Mouse (Mus musculus): Measurements from ENCODE around the gene Phf6.
"Not testable (repeated sequence)": the region's sequence is repeated elsewhere in the genome, so short reads cannot be mapped to it uniquely, and the experiment has no call there.

Phf6 gene

DNA sequence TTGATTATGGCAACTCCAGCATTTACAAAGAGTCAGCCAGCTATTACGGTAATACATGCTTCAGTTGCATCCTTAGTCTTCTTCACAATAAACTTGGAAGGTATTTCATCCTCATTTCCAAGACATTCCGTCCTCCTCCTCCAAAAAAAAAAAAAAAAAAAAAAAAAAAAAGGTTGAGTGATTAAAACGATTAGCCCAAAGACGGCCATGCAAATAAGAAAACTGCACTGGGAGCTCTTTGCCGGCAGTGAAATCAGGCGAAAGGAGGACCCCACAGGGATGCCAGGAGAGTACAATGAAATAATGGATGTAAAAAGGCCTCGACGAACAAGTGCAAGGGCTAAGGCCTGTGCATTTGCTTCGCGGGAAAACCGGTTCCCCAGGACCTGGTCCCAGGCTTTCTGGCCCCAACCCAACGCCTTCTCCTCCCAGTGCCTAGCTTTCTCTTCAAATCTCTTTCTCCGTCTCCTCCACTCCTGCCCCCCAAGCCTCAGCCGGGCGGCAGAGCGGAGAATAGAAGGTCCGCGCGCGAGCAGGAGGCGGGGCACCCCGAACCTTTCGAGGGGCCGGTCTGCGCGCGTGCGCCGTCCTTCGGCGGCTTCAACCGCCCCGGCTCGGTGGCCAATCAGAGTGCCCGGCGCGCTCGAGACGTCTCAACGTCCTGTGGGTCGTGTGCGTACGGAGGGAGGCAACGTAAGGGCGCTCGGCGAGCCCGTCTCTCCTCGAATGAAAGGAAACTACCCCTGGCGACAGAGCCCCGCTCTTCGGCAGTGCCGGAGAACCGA lies at the start of gene Phf6:
Gene Phf6, plus strand, starts transcription at position 680 of the 785 bp plus-strand sequence.
- peak; percentile 72 for DNase-seq (ENCODE audit: low spot score)

DNA sequence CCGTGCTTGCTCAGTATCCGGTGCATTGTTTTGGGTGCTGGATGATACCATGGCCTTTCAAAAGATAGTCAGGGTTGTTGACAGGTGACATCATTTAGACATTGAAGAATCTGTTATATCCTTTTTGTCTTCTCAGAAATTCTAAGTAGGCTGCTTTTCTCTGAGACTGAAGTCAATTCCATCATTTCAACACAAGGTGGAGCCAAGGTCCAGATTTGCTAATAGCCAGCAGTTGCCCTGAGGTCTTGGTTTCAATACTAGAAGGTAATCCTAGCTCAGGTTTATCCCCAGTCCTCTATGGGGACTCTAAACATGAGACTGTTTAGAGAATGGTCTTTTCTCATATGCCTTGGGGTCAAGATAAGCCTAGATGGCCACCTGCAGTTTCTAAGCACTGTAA lies 47.9 kb upstream of the Phf6 start:
- DNase-seq (ENCODE audit: low spot score) = no peak

GRCm38 (mm10) chrX:52898486-52898885 lies 13.6 kb upstream of the Phf6 start:
- DNase-seq (ENCODE audit: low spot score) = not testable (repeated sequence)

- no peak for DNase-seq (ENCODE audit: low spot score)
These were observed 284 bp downstream of the Phf6 start for GRCm38 (mm10) chrX:52912372-52912728.

DNA sequence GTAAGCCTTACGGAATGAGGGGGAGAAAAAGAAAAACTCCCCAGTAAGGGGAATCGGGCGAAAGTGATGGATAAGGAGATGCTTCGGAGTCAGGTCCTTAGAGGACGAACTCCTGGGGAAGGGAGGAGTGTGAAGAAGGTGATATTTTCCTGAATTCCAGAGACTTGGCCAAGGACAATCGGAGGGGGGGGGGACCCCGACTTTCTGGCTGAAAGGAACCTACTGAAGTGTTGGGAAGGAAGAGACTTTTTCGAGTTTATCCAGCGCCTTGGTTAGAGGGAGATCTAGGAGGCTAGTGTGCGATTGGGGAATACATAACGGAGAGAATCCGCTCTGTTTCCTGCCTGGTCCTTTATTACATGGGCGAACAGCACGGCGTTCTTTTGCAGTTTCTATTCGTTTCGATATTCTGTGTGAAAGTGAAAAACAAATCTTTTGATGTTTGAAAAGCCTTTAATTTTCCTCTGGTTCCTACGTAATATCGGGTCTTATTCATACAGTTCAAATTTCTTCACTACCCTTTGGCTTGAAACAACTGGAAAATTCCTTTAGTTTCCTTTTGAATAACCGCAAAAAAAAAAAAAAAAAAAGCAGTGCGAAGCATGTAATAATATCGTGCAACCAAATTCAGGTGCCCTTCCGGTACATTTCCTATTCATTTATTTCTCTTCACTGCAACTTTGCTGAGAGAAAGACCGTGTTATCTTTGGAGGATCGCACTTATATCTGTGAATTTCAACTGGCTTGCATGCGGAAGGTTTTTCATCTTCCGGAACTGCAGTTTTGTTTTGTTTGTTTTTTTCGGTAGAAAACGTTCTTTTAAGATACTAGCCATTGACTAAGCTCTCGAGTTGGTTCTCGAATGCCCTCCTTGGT lies 998 bp downstream of the Phf6 start:
- no peak for DNase-seq (ENCODE audit: low spot score)

- no peak for DNase-seq (ENCODE audit: low spot score)
These were observed 1.8 kb downstream of the Phf6 start for GRCm38 (mm10) chrX:52913856-52914255.

DNA sequence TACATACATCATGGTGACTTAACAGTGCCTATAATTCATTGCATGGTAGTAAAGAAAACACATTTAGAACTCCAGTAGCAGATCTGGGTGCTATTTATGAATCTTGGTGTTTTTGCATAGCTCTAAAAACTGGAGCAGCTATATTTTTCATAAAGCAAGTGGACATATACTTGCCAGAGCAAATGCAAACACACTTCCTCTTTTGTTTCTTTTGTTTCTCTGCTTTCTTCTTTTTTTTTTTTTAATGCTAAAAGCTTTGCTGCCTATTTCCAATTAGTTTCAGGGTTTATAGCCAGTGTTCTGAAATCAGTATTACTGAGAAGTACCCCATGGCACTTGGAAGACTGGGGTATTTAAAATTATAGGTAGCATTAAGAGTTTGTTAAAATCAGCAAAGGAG lies 2.6 kb downstream of the Phf6 start:
- no peak for DNase-seq (ENCODE audit: low spot score)

DNA sequence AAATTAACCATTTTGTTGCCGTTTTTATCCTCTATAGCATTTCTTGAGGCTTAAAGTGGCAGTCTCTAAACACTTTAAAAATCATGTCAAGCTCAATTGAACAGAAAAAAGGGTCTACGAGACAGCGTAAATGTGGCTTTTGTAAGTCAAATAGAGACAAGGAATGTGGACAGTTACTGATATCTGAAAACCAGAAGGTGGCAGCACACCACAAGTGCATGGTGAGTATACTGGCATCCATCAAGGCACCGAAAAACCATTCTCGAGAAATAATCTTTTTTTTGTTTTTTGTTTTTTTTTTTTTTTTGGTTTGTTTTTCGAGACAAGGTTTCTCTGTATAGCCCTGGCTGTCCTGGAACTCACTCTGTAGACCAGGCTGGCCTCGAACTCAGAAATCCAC lies 4.5 kb downstream of the Phf6 start:
- DNase-seq (ENCODE audit: low spot score) = no peak

DNA sequence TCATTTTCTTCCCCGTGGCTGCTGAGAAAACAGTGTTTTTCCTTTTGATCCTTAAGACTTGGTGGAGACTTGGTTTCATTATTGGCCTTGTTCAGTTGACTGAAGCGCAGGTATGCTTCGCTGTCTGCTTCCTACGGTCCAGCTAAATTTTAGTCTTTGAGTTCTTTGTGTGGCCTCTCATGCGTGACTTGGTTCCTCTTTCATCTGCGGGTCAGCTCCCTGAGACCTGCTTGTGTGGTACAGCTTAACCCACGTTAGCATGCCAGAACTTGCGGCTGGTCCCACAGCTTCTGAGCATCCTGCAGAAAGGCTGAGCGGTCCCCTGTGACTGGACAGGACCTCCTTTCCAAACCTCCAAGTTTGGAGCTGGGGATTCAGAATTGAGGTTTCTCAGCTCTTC lies 14.7 kb downstream of the Phf6 start:
- DNase-seq (ENCODE audit: low spot score) = no peak

DNA sequence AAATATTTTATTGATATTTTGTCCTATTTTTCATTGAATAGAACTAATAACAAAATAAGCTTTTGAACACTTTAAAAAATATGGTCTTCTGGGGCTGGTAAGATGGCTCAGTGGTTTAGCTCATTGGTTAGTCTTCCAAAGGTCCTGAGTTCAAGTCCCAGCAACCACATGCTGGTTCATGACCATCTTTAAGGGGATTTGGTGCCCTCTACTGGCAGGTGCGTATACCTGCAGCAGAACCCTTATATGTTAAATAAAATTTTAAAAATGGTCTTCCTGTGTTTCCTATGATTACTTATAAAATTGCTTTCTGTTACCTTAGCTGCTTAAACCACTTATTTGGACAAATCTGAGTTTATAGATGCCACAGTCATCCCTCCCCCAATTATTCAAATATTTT lies 16.8 kb downstream of the Phf6 start:
- no peak for DNase-seq (ENCODE audit: low spot score)

DNA sequence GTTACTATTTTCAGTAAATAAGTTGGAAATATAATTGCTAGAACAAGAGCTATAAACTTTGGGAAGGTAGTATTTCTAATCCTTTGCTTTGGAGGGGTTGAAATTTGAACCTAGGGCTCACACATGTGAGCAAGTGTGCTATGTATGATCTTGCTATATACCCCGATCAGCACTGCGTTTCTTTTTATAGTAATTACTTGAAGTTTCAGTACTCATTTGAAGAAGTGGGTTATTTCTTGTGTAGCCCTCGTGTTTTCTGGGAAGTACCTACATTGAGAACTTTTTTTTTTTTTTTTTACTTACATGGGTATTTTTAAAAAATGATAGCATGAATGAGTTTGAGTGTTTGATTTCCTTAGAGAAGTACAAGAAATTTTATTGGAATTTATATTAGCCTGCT lies 17.7 kb downstream of the Phf6 start:
- DNase-seq (ENCODE audit: low spot score) = no peak

- no peak for DNase-seq (ENCODE audit: low spot score)
These were observed 18.1 kb downstream of the Phf6 start for GRCm38 (mm10) chrX:52930191-52930590.

- DNase-seq (ENCODE audit: low spot score) = no peak
These were observed 20.1 kb downstream of the Phf6 start for GRCm38 (mm10) chrX:52932161-52932560.

DNA sequence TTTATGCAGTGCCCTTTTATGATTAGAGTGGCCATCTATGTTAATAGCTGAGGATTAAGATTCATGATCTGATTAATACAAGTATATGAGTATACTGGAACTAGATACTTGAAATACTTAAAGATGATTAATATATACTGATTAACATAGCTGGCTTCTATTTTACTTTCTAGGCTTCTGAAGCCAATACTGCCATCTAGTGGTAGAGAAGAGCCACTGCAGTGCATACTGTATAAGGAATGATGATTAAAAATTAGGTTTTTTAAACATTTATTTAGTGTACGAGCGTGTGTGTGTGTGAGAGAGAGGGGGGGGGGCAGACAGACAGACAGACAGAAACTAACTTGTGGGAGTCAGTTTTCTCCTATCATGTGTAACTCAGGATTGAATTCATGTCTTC lies 22.4 kb downstream of the Phf6 start:
- DNase-seq (ENCODE audit: low spot score) = no peak

GRCm38 (mm10) chrX:52945509-52945908 lies 33.4 kb downstream of the Phf6 start:
- DNase-seq (ENCODE audit: low spot score) = no peak

DNA sequence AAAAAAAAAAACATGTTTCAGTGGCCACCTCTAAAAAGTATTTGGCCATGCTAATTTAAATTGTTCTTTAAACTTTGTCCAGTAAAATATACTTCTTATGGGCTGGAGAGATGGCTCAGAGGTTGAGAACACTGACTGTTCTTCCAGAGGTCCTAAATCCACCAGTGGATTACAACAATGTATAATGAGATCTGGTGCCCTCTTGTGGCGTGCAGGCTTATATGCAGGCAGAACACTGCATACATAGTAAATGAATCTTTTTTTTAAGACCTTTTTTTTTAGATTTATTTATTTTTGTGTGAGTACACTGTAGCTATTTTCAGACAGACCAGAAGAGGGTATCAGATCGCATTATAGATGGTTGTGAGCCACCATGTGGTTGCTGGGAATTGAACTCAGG lies 37.6 kb downstream of the Phf6 start:
- no peak for DNase-seq (ENCODE audit: low spot score)

DNA sequence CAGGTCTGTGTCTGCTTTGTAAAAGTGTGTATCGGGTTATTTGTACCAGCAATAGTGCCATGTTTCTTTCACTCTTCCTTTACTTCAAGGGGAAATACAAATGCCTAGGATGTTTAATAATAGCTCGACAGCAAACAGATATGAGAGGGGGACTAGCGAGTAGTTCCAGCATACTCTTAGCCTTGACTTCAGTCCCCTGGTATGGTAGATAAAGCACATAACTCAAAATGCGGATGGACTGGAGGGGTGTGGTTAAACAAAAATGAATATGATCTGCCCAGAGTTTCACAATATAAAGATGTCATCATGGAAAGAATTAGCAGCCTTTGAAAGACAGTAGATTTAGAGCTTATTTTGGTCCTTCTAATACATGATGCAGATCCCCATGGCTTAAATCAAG lies 44.9 kb downstream of the Phf6 start:
- no peak for DNase-seq (ENCODE audit: low spot score)

GRCm38 (mm10) chrX:52961559-52962110 lies 49.6 kb downstream of the Phf6 start:
- DNase-seq (ENCODE audit: low spot score) = no peak

DNA sequence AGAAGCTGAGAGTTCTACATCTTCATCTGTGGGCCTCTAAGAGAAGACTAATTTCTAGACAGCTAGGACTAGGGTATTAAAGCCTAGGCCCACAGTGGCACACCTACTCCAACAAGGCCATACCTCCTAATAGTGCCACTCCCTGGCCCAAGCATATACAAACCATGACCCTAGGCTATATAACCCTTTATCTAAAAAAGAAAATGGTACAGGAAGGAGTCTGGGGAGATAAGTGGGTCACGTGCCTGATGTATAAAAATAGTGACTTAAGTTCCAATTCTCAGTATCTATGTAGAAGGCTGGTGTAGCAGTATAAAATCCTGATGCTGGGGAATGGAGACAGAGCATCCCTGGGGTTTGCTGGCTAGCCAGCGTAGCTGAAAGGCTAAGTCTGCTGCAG lies 53.1 kb downstream of the Phf6 start:
- DNase-seq (ENCODE audit: low spot score) = no peak

DNA sequence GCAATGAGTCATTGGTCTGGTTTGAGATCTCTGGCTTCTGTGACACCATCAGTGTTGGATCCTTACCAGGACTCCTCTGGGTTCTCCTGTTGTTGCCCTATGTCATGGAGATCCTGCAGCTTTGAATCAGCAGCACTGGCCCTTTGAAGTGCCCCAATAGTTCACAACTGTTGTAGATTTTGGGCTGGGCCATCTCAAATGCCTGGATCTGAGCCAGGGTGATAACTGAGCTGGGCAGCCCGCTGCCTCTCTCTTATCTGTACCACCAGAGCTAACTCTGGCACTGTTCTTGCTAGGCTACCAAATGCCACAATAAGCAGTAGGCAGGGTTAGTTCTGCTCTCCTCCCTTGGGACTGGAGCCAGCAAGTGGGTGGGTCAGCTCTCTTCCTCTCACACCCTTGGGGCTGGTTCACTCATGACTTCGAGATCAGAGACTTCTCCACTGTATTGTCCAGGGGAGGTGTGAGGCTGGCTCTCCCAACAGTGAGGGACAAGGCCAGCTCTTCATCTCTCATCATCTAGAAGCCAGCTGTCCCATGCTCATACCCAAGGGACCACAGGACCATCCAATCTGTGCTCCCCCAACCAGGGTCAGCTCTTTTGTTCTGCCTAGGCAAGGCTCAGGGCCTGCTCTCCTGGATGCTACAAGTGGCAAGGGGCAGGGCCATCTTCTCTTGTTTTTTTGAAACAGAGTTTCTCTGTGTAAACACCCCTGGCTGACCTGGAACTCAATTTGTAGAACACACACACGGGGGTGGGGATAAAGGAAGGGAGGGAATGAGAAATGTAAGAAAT lies 59.3 kb downstream of the Phf6 start:
- no peak for DNase-seq (ENCODE audit: low spot score)

DNA sequence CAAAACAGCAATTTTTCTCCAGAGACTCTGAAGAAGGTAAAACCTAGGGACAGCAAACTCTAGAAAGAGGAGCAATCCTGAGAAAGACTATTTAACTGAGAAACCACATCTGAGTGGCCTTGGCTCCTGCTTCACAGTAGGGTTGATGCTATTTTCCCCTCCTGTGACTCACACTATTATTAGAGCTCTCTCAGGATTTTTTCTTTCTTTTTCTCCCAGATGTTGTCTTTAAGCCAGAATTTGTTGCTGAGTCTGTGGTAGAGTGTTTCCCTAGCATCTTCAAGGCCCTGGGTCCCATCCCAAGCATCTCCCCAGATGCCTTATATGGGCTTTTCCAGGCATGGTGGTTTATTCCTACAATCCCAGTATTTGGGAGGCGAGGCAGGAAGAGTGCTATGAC lies 60.1 kb downstream of the Phf6 start:
- DNase-seq (ENCODE audit: low spot score) = no peak

- DNase-seq (ENCODE audit: low spot score) = no peak
These were observed 60.6 kb downstream of the Phf6 start for GRCm38 (mm10) chrX:52972680-52973079.
